Mouse (Mus musculus): ENCODE data around the gene Mttp.
A peak's percentile ranks its signal among the peaks of the same experiment; 100 is the strongest.

Mttp gene

DNA sequence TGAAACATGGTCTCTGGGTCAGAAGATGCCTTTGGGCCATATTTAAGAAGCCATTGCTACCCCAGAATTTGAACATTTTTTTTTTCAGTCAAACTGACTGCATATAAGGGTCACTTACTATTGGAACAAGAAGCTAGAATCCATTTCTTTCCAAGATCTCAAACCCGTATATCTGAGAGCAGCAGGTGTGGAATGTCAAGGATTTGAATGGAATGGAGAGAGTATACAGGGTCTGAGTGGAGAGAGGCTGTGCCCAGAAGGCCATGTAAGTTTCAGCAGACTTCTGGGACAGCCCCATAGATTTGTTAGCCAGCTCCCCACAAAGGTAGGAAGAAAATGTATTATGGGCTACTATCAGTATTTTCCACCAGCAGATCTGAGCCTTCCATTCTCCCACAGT is 66.1 kb downstream of the Mttp start:
- DNase-seq, result no peak

DNA sequence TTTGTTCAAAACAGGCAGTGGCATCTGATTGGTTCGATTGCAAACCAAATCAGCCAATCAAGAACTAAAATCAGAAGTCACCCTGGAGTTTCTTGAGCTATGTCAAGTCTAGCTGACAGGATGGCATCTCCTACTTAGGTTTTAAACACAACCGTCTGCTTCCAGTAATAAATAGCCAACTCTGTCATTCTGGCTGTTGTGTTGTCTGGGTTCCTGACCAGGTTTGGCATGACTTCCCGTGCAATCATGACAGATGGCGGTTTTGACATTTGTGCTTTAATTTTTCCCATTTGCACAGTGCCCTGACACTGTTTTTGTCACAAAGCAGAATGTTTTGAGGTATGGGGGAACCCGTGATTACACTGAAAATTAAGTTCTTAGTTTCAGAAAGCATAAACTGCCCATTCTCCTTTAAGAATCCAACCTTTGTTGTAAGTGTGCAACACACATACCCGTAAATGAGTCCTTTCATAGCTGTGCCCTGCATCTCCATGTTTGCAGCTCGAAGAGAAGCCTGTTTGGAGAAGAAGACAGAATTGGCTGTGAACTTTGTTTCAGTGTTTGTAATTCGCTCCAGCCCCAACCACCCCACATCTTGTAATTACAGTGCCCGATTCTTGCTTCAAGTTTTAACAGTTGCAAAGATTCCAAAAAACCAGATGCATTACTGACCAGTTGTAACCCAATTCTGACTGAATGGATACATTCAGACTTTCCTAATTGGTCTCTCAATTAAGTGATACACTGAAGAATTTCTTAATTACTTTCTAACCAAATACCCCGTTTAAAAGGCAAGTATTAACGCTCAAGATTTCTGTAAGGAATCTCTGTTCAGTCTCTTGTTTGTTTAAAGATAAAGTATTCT is 67.1 kb downstream of the Mttp start:
- no peak for DNase-seq

GRCm38 (mm10) chr3:138075209-138075608 is 69.6 kb downstream of the Mttp start:
- DNase-seq, result no peak

GRCm38 (mm10) chr3:138074214-138074613 is 70.6 kb downstream of the Mttp start:
- DNase-seq, result no peak

DNA sequence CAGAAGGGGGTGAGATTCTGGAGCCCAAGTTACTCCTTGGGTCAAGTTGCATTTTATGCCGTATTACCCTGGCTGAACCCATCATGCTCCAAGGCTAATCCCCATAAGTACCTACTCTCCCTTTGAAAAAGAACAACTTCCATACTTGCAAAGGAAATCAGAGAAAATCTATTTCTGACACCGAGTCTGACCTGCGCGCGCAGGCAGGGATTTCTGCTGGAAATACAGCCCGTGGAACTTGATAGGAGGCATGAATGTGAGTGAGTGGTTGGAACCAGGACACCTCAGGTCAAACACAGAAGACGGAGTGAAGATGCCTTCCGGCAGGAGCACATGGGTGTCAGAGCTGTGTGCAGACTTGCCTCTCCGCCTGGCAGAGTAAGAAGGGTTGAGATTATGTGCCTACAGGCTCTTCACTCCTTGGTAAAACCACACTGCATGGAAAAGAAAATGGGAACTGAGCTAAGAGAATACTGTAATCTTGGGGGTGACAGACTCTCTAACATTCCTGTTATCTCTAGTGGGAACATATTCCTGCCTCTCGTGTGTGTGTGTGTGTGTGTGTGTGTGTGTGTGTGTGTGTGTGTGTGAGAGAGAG is 73.2 kb downstream of the Mttp start:
- no peak for DNase-seq

DNA sequence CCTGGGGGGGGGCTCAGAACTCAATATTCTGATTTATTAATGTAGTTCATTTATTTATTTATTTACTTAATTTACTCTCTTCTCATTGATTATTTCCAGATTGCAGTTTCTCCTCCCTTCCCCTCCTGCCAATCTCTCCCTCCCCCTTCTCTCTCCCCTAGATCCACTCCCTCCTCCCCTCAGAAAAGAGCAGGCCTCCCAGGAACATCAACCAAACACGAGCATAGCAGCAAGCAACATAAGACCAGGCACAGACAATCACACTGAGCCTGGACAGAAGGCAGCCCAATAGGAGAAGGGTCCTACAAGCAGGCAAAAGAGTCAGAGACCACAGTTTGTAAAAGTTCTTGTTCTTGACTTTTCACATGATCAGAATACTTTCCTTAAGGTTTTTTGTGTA is 73.8 kb downstream of the Mttp start:
- DNase-seq, result no peak

DNA sequence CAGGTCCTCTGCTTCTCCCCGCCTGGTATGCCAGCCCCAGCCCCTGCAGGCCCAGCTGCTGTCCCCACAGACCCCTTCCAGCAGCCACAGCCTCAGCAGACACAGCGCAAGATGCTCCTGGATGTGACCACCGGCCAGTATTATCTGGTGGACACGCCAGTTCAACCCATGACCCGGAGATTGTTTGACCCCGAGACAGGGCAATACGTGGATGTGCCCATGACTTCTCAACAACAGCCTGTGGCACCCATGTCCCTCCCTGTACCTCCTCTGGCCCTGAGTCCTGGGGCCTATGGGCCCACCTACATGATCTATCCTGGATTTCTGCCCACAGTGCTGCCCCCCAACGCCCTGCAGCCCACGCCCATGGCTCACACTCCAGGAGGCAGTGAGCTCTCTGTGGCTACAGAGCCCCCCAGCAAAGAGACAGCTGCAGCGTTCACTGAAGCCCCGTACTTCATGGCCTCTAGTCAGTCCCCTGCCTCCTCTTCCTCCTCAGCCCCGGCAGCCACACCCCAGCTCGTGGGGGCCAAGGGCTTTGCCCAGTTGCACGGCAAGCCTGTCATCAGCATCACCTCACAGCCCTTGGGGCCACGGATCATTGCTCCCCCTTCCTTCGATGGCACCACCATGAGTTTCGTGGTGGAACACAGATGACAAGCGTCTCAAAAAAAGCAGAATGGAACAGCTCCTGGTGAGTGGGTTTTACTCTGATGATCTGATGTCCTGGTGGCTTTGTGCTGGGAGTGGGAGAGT is 74.8 kb downstream of the Mttp start:
- DNase-seq, result no peak

GRCm38 (mm10) chr3:138068103-138068502 is 76.7 kb downstream of the Mttp start:
- DNase-seq, result no peak

DNA sequence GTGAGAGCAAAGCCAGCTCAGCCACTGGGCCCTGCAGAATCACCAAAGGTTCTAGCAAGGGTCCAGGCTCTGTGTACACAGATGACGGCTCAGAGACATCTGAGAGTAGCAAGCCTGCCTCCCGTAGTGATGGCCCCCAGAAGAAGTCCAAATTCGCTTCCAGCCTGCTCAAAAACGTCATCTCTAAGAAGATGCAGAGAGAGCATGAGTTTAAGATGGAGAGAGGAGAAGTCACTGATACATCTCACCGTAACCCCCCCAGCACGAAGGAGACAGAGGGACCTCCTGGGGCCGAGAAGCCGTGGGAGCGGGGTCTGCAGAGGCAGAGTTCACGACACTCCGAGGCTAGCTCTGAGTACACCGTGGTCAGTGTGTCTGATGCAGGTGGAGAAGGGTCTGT is 77.5 kb downstream of the Mttp start, which contains the start of gene Gm5105:
TSS of gene Gm5105 (minus strand) at position 101 of the 400 bp plus-strand sequence.
- no peak for DNase-seq

- peak; percentile 8 for DNase-seq
Measured at GRCm38 (mm10) chr3:138066348-138066856, 78.4 kb downstream of the Mttp start.

DNA sequence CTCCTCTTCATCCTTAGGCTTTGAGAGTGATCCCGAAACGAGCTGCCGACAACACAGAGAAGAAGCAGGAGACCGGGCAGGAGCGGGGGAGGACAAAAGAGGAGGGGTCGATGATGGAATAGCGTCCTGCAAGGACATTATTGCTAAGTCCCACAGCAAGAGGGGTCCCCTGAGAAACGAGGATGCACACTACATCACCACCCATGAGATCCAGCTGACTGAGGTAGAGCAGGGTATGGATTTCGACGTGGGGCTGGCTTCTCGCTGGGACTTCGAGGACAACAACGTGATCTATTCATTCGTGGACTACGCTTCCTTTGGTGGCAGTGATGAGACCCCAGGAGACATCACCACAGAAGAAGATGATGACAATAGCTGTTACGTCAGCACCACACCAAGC is 78.8 kb downstream of the Mttp start:
- DNase-seq, result no peak

- no peak for DNase-seq
Measured at GRCm38 (mm10) chr3:138064732-138065645, 79.8 kb downstream of the Mttp start, which contains the start of gene 1110002E22Rik. TSS of gene 1110002E22Rik (plus strand) at chr3:138065052.

- DNase-seq, result peak; percentile 26 to 66
Measured at GRCm38 (mm10) chr3:138063731-138064329, 80.9 kb downstream of the Mttp start.

DNA sequence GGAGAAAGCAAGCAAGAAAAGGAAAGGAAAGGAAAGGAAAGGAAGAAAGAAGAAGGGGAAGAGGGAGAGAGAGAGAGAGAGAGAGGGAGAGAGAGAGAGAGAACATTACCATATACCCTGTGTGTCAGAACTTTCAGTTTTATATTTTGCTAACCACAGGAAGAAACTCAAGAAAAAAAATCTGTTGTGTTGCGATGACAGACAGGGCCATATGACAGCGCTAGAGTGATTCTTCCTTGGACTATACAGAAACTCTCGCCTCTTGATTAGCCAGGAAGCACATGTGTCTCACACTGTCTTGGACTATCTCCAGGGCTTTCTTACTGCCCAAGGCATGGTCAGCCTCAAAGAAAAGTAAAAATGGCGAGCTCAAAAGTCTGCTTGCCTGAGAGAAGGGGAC is 82.1 kb downstream of the Mttp start:
- no peak for DNase-seq

GRCm38 (mm10) chr3:138061205-138061911 is 83.4 kb downstream of the Mttp start:
- DNase-seq, result no peak

GRCm38 (mm10) chr3:138060429-138060828 is 84.3 kb downstream of the Mttp start:
- DNase-seq, result no peak

- no peak for DNase-seq
Measured at GRCm38 (mm10) chr3:138058226-138058625, 86.5 kb downstream of the Mttp start.

DNA sequence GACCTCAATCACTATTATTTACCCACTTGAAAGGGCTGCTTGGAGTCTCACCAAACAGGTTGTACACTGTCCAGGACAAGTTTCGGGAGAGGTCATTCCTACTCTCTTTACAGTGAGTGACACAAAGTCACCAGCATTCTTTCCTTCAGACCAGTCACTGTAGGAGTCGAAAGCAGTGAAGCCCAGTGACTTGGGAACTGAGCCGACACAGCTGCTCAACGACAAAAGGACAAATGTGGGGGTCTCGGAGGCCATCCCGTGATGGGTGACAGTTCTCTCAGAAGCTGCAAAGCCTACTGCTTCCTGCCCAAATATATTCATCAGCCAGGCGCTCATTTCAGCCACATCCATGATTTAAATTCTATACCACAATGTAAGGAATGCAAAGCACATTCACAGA is 87.8 kb downstream of the Mttp start:
- DNase-seq, result no peak

DNA sequence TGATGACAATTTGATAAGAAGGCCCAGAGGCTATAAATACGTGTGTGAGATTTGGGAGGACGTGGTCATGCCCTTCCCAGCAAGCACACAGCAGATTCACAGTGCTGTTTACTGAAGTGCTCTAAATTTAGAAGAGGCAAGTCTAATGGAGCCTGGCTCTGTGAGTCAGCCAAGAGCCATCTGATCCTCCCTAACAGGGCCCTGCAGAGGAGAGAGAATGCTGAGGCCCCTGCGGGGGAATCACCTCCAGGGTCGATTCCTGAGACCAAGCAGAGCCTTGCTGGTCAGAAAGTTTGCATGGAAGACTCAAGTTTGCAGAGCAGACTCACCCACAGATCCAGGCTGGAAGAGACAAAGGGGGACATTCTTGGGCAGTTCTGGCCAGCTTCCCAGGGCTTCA is 90.8 kb downstream of the Mttp start:
- no peak for DNase-seq

DNA sequence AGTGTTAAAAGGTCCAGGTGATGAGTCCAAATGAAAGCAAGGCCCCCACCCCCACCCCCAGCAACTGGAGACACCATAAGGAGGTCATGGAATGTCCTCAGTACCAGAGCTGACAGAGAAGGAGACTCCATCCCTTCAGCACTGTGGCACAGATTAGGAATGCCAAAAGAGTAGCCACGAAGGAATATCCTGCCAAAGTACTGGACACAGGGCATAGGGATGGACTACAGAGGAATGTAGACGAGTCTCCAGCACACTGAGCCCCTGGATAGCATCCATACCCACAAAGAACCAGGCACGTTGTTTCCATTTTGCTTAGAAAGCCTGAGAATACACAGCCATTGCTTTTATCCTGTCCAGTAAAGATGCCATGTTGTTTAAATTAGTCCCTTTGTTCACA is 93.3 kb downstream of the Mttp start:
- DNase-seq, result no peak

DNA sequence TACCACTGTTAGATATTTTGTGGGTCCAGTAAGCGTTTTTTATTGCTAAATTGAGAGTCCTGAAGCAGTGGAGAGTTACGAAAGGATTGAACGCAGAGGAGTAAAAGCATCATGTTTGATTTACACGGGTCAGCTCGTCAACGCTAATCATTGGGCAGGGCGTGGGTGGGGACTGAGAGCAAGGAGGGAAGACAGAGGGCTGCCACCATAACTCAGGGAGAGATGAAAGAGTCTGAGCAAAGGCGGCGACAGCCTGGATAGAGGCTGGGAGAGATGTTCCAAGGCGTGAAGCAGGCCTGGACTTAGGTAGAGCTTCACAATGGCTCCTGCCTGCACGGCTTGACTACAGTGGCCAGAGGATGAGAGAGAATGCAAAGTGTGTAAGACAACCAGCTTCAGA is 94.0 kb downstream of the Mttp start:
- no peak for DNase-seq
